Mouse (Mus musculus) large intestine, adult 2 months (tissue): Measurements from ENCODE around the gene Retreg3. TPM values are rescaled to one million over a fixed set of nuclear protein-coding genes. Genes with fewer than 3 reads are reported as not detected.

Experiments
- DNase-seq: peaks from one replicate; pipeline ENCODE4 v3.0.0-alpha.2; 2012; ENCODE audit warnings: low read depth, low spot score
- WGBS: fragments of 180-500 bp; shearing (Covaris S2); methylation state at CpG from one replicate; pipeline ENCODE4 v1.1.7; 2018; 5-methylcytosine and 5-hydroxymethylcytosine counted together
- polyA plus RNA-seq: library from polyadenylated mRNA; depleted of rRNA; stranded (reverse); fragments of >200 nt; gene quantifications from 2 replicates; pipeline ENCODE4 v1.2.3, GENCODE M21; 2012; rRNA removed

Retreg3 gene
- polyA plus RNA-seq, 1 experiment = 53.7 TPM

DNA sequence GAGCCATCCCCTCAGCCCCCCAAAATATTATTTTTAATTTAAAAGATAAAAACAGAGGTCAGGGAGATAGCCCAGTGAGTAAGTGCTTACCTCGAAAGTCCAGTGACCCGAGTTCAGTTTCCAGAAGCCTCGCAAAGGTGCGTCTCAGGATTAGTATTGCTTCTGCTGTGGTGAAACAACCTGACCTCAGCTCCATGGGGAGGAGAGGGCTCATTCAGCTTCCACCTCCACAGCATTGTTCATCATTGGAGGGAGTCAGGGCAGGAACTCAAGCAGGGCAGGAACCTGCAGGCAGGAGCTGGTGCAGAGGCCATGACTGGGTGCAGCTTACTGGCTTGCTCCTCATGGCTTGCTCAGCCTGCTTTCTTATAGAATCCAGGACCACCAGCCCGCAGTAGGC lies 58.6 kb downstream of the Retreg3 start:
- DNase-seq = no peak
- WGBS = 91% methylated on average over 5 of the region's 5 CpGs

DNA sequence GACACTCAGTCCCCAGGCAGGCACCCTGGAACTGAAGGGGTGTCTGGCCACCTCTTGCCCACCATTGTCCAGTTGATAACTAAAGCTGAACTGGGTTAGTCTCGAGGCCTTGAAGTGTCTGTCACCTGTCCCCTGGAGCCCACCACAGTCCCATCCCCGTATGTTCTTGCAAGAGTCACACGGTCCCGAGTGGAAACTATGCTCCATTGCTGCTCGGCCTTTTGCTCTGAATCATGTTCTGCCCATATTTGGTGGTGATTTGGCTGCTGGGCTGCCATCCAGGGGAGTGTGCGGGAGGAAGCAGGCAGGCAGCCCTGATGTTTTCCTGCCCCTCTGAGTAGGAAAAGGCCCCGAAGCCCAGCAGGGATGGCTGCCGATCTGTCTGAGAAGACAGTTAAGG lies 59.6 kb downstream of the Retreg3 start:
- DNase-seq = no peak
- WGBS = 35% methylated on average over 8 of the region's 8 CpGs

DNA sequence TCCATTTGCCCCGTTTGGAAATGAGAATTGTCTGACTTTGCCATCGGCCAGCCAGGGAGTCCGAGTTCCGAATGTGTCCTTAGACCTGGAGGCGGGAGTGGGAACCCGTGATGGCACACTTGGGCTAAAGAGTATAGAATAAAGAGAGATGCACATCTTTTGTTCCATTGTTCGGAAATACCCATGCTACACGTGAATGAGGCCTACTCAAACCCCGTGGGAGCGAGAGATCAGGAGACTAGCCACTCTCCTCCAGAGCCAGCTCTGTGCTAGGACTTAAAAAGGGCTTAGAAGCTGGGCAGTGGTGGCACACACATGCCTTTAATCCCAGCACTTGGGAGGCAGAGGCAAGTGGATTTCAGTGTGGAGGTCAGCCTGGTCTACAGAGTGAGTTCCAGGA lies 60.2 kb downstream of the Retreg3 start:
- DNase-seq = no peak
- 82% methylated on average over 10 of the region's 10 CpGs for WGBS

DNA sequence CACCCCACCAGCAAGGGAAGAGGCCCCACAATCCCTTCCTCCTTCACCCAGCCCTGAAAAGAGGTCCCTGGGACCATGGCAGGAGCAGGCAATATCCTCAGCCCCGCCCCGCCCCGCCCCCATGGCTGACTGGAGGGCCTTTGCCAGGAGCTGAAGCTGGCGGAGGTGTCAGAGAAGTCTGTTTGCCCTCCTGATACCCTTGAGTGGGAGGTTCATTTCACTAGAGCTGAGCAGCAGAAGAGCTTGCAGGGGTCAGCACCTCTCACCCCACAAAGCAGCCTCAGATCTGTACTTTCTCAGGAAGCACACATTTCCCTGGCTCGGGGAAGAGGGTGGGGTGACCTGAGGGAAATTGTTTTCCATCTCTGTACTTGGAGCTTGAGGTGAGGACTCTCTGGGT lies 61.0 kb downstream of the Retreg3 start:
- DNase-seq = no peak
- WGBS = 36% methylated on average over 5 of the region's 5 CpGs

DNA sequence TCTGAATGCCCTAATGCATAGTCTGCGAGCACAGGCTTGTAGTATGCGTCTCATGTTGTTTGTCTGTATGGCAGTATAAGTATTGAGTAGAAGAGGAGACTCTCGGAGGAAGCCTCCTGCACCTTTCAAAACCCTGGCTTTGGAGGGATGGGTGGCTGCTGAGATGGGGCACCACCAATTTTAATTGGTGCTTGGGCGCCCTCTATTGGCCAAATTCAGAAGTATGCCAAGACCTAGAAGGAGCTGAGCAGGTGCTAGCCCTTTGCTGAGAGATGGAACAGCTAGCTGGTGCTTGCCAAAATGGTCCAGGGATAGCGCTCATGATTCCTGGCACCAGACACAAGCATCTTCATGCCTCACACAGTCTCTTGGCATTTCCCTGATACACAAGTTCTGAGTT lies 61.8 kb downstream of the Retreg3 start:
- 13% methylated on average over 5 of the region's 5 CpGs for WGBS
- DNase-seq = no peak

DNA sequence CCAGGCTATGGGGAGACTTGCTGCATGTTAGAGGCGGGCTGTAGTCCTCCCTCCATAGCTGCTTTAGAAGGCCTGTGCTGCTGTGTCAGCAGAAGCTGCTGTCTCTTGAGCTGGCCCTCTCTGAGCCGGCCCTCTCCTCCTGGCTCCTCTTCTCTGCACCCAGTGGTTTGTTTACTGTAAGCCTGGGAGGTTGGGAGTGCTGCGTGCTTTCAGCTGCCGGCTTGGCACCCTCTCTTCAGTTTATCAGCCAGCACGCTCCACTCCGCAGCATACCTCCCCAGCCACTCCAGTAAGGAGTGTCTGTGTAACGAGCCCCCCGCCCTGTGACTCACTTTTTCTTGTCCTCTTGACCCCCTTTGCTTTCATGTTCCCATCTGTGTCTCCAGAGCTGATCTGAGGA lies 62.8 kb downstream of the Retreg3 start:
- DNase-seq = no peak
- 14% methylated on average over 8 of the region's 8 CpGs for WGBS

DNA sequence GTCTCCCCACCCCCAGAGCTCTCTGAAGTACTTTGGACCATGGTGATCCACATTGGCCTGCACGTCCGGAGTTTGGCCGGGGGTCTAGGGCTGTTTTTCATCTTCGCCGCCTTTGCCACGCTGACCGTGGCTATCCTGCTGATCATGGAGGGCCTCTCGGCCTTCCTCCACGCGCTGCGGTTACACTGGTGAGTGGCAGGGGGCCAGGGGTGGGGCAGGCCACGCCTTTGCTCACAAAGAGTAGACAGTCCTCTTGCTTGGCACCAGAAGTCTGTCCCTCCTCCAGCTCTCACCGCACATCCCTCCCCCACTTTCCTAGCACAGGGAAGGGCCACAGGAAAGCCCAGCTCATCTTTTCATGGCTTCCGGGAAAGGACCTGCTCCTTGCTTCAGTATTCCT lies 64.3 kb downstream of the Retreg3 start:
- no peak for DNase-seq
- 35% methylated on average over 14 of the region's 14 CpGs for WGBS

DNA sequence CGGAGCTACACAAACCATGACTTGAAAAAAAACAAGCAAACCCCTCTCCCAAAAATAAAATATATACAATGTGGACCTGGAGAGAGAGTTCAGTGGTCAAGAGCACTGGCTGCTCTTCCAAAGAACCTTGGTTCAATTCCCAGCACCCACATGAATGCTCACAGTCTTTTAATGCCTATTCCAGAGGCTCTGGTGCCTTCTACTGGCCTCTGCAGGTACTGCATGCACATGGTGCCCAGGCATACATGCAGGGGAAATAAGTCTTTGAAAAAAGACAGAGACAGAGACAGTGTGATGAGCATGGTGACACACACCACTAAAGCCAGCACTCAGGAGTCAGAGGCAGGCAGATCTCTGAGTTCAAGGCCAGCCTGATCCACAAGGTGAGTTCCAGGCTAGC lies 65.7 kb downstream of the Retreg3 start:
- WGBS = 95% methylated on average over 1 of the region's 1 CpGs
- DNase-seq = no peak

DNA sequence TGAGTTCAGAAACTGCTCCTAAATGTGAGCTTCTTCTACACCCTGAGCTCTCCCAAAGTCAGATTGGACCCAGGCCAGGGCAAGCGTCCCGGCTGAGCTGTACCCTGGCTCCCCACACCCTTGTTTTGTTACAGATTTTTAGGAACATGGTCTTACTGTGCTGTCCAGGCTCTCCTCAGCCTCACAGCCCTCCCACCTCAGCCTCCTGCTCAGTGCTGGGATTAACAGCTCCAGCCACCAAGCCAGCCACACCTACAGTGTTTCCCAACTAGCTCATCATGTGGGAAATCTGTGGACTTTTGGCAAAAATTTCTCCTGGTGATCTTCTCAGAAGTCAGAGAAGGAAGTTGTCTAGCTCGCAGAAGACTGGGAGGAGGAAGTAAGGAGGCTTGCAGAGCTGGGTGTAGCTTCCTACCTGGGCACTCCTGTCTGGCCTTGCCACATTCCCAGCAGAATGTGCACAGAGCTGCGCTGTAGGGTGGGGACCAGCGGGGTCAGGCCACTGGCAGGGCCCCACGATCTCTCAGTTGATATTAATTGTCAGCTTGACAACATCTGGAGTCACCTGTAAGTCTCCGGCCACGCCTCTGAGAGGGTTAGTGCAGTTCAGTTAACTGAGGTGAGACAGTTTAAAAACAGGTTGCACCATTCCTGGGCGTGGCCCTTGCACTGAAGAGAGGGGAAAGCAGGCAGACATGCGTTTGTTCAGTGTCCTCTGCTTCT lies 66.8 kb downstream of the Retreg3 start:
- whole genome bisulfite sequencing = 25% methylated on average over 10 of the region's 10 CpGs
- no peak for DNase-seq

DNA sequence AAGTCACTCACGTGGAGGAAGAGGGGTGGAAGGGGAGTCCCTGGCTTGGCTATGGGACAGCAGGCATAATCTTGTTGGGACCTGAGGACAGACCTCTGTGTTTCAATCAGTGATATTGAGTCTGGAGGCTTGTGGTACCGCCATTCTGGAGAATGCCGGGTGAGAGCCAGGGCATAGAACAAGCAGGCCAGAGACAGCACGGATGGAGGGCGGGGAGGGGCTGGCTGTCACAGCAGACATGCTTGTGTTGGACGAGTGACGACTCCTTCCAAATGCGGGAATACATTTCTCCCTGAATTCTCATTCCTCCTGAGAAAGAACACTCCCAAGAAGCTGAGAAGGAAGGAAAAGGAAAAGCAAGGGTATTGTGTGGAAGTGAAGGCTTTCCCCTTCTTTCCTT lies 68.1 kb downstream of the Retreg3 start:
- DNase-seq = no peak
- 93% methylated on average over 8 of the region's 8 CpGs for WGBS

DNA sequence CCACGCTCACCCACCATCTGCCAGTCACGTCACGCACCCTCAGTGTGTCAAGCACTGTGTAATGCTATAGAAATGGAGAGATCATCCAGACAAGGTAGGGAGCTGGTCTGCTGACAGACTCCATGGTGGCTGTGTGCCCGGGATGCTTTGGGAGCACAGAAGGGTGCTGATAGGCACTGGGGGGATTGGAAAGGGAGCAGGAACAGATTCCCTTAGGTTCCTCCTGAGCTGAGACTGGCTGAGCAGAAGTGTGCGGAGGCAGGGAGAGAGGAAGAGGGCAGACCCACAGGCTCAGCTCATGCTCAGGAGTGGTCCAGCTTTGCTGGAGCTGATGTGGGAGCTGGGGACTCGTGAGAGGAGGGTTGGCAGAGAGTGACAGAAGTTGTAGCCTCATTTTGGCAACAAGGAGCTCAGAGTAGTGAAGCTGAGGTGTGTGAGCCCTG lies 68.6 kb downstream of the Retreg3 start:
- WGBS = 96% methylated on average over 6 of the region's 6 CpGs

DNA sequence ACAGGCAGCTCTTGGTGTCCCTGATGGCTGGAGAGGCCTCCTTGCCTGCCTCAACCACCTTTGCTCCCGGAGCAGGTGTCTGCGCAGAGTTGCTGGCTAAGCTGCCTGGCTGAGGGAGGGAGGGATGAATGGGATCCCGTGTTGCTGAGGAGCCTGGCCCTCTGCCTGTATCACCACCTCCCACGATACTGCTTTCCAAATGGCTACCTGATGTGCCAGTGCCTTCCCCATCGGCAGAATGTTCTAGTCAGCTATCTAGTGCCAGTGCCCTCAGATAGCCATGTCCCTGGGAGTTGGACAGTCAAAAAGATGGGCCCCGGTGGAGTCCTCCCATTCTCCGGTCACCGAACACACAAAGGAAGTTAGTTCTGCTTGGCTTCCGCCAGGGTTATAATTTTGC lies 69.3 kb downstream of the Retreg3 start:
- WGBS = 91% methylated on average over 9 of the region's 9 CpGs
- DNase-seq = no peak

More for the DNA sequence above, 68.6 kb downstream of the Retreg3 start:
- DNase-seq = no peak

DNA sequence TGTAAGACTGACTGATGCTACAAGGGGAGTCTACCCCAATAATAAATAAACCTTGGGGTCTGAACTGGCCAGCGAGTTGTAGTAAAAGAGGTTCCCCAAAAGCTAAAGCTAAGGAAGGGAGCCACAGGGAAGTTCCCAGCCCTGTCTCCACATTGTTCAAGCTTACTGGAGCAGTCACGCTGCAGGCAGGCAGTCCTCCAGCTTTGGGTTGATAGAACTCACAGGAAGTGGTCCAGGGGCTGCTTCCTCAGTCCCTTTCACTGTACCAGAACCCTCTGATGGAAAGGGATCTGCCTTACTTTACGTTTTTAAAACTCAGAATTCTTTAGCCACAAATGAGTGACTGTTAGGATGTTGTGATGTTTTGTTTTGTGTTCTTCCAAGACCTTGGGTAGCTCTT lies 72.2 kb downstream of the Retreg3 start:
- 80% methylated on average over 3 of the region's 3 CpGs for WGBS
- no peak for DNase-seq

DNA sequence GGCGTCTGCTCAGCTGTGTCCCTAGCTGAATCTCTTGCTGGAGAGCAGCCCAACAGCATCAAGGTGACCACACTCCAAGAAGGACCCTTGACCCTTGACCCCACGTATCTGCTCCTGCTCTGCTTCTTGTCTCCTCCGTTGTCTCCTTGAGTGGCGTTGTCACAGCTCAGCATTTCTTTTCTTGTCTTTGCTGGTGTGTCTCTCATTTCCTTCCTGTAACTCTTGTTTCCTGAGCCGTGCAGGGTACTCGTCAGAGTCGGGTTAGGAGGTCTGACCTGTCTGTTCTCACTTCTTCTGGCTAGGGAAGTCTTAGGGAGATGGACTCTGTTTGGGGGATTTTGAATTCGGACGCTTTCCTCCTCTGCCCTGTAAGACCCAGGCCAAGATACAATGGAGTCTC lies 73.3 kb downstream of the Retreg3 start:
- 67% methylated on average over 9 of the region's 9 CpGs for WGBS
- DNase-seq = no peak

Other genes with a start within 250 kb of the Retreg3 start
- gene Stat3, start 180.4 kb downstream of the Retreg3 start, polyA plus RNA-seq = 102 and 120 TPM in 2 replicates
- 33.4 and 36.4 TPM in 2 replicates for gene Cavin1, start 149.0 kb downstream of the Retreg3 start, polyA plus RNA-seq
- gene Atp6v0a1, start 110.4 kb downstream of the Retreg3 start, polyA plus RNA-seq = 48.4 and 73.0 TPM in 2 replicates
- 12.9 and 13.6 TPM in 2 replicates for gene Naglu, start 49.9 kb downstream of the Retreg3 start, polyA plus RNA-seq
- 0.26 and 0.29 TPM in 2 replicates for gene Hsd17b1, start 41.5 kb downstream of the Retreg3 start, polyA plus RNA-seq
- 38.1 and 46.5 TPM in 2 replicates for gene Coasy, start 37.3 kb downstream of the Retreg3 start, polyA plus RNA-seq
- gene Mlx, start 32.6 kb downstream of the Retreg3 start, polyA plus RNA-seq = 144 and 164 TPM in 2 replicates
- 1.3 and 1.7 TPM in 2 replicates for gene Psmc3ip, start 24.5 kb downstream of the Retreg3 start, polyA plus RNA-seq
- 14.4 and 17.8 TPM in 2 replicates for gene Tubg1, start within 50 bp of the Retreg3 start, polyA plus RNA-seq
- 1.8 and 2.3 TPM in 2 replicates for gene Tubg2, start 36.0 kb upstream of the Retreg3 start, polyA plus RNA-seq
- 2.4 and 2.6 TPM in 2 replicates for gene Cntnap1, start 50.6 kb upstream of the Retreg3 start, polyA plus RNA-seq
- gene Plekhh3, start 51.5 kb upstream of the Retreg3 start, polyA plus RNA-seq = 22.9 and 31.4 TPM in 2 replicates
- 9.2 and 16.9 TPM in 2 replicates for gene Ccr10, start 55.5 kb upstream of the Retreg3 start, polyA plus RNA-seq
- gene Ezh1, start 106.6 kb upstream of the Retreg3 start, polyA plus RNA-seq = 22.1 and 30.6 TPM in 2 replicates
- gene Ramp2, start 126.1 kb upstream of the Retreg3 start, polyA plus RNA-seq = 38.9 and 40.8 TPM in 2 replicates
- gene Vps25, start 133.8 kb upstream of the Retreg3 start, polyA plus RNA-seq = 80.6 and 82.2 TPM in 2 replicates
- gene Wnk4, start 140.7 kb upstream of the Retreg3 start, polyA plus RNA-seq = 4.5 and 5.1 TPM in 2 replicates
- gene Cntd1, start 159.1 kb upstream of the Retreg3 start, polyA plus RNA-seq = 0.21 and 0.37 TPM in 2 replicates
- gene Coa3, start 159.2 kb upstream of the Retreg3 start, polyA plus RNA-seq = 336 and 344 TPM in 2 replicates
- 59.8 and 107 TPM in 2 replicates for gene Becn1, start 182.4 kb upstream of the Retreg3 start, polyA plus RNA-seq
- gene Psme3, start 196.3 kb upstream of the Retreg3 start, polyA plus RNA-seq = 52.4 and 56.6 TPM in 2 replicates
- gene Aoc2, start 205.2 kb upstream of the Retreg3 start, polyA plus RNA-seq = 4.3 and 6.9 TPM in 2 replicates
- 10.9 and 16.1 TPM in 2 replicates for gene Aoc3, start 210.7 kb upstream of the Retreg3 start, polyA plus RNA-seq
- gene G6pc, start 247.7 kb upstream of the Retreg3 start, polyA plus RNA-seq = 5.1 and 20.6 TPM in 2 replicates